Mouse (Mus musculus) E14TG2a.4 (cell line): ENCODE data around the gene Ankrd28.
"Not testable (repeated sequence)": the region's sequence is repeated elsewhere in the genome, so short reads cannot be mapped to it uniquely, and the experiment has no call there.

ENCODE experiments used
- H3K27me3 ChIP-seq: 2 replicates; pipeline ENCODE4 v1.6.1; 2014; ENCODE audit warnings: low read length, control low read depth; ENCODE audit not compliant: insufficient read depth
- H3K36me3 ChIP-seq: 2 replicates; pipeline ENCODE4 v1.6.1; 2014; ENCODE audit warnings: low read length, control low read depth; ENCODE audit not compliant: insufficient read depth
- H3K4me1 ChIP-seq: replicated peaks from 2 replicates; pipeline ENCODE4 v1.6.1; 2014; ENCODE audit warnings: low read depth, low read length, control low read depth
- H3K4me3 ChIP-seq: replicated peaks from 2 replicates; pipeline ENCODE4 v1.5.1; 2014; ENCODE audit warnings: mild to moderate bottlenecking, low read length
- H3K9me3 ChIP-seq: 2 replicates; pipeline ENCODE4 v1.6.1; 2014; ENCODE audit warnings: low read length, control low read depth
- CTCF ChIP-seq: conservative IDR thresholded peaks from 2 replicates; pipeline ENCODE4 v1.5.1; 2014; ENCODE audit warnings: low read length
- NANOG ChIP-seq: IDR thresholded peaks from 2 replicates; pipeline ENCODE4 v1.6.1; 2014; ENCODE audit warnings: borderline replicate concordance, low read length, mixed read lengths
- POU5F1 ChIP-seq: IDR thresholded peaks from 2 replicates; pipeline ENCODE4 v1.6.1; 2014; ENCODE audit warnings: low read length, borderline replicate concordance

Gene Ankrd28

GRCm38 (mm10) chr14:31830571-31831369 is at the start of gene Ankrd28:
Gene Ankrd28, minus strand, starts transcription at chr14:31830651.
- no peak for TF ChIP-seq CTCF
- TF ChIP-seq POU5F1, result no peak
- H3K9me3 ChIP-seq, result no peaks in the 10 kb centered on the region
- peaks cover 48% of the 10 kb centered on the region for H3K4me1 ChIP-seq
- H3K4me3 ChIP-seq, result peak within 1 kb of the TSS; percentile 92
- H3K27me3 ChIP-seq, result no peaks in the 10 kb centered on the region
- H3K36me3 ChIP-seq, result no peaks in the 10 kb centered on the region

DNA sequence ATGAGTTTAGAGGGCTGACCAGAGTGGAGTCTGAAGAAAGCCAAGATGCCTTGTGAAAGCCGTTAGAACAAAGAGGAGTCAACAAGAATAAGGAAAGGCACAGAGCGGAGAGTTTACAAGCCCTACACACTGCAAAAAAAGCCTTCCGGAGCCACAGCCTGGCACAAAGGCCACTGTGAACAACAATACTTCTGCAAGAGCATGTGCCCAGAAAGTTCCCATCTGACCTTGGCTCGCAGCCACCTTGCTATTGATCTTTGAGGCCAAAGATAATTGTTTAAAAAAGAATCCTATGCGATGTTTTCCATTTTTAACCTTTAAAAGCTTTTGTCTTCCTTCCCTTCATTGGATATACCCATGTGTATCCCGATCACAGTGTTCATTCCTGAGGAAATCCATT is 49.0 kb upstream of the Ankrd28 start:
- no peak overlapping the region for H3K4me3 ChIP-seq
- H3K36me3 ChIP-seq, result no peaks in the 10 kb centered on the region
- H3K9me3 ChIP-seq, result peaks cover 4% of the 10 kb centered on the region; the same call in 1 of the 2 replicates
- H3K27me3 ChIP-seq, result no peaks in the 10 kb centered on the region
- no peaks in the 10 kb centered on the region for H3K4me1 ChIP-seq
- TF ChIP-seq CTCF (no peak), NANOG (no peak), POU5F1 (no peak)

GRCm38 (mm10) chr14:31872130-31872529 is 41.7 kb upstream of the Ankrd28 start:
- no peaks in the 10 kb centered on the region for H3K4me1 ChIP-seq
- H3K27me3 ChIP-seq, result no peaks in the 10 kb centered on the region
- no peak overlapping the region for H3K4me3 ChIP-seq
- peaks cover 12% of the 10 kb centered on the region for H3K9me3 ChIP-seq
- no peaks in the 10 kb centered on the region for H3K36me3 ChIP-seq
- TF ChIP-seq CTCF, result no peak
- TF ChIP-seq POU5F1, result no peak
- TF ChIP-seq NANOG, result no peak

GRCm38 (mm10) chr14:31870436-31870835 is 40.0 kb upstream of the Ankrd28 start:
- Histone ChIP-seq H3K27me3 (no peaks in the 10 kb centered on the region), H3K4me1 (no peaks in the 10 kb centered on the region), H3K36me3 (no peaks in the 10 kb centered on the region), H3K4me3 (no peak overlapping the region), H3K9me3 (peaks cover 28% of the 10 kb centered on the region)
- no peak for TF ChIP-seq POU5F1
- TF ChIP-seq CTCF, result no peak

GRCm38 (mm10) chr14:31868591-31868990 is 38.1 kb upstream of the Ankrd28 start:
- Histone ChIP-seq H3K9me3 (peaks cover 47% of the 10 kb centered on the region), H3K36me3 (no peaks in the 10 kb centered on the region), H3K4me3 (no peak overlapping the region), H3K4me1 (no peaks in the 10 kb centered on the region), H3K27me3 (no peaks in the 10 kb centered on the region)
- no peak for TF ChIP-seq POU5F1
- TF ChIP-seq NANOG, result no peak
- TF ChIP-seq CTCF, result no peak

DNA sequence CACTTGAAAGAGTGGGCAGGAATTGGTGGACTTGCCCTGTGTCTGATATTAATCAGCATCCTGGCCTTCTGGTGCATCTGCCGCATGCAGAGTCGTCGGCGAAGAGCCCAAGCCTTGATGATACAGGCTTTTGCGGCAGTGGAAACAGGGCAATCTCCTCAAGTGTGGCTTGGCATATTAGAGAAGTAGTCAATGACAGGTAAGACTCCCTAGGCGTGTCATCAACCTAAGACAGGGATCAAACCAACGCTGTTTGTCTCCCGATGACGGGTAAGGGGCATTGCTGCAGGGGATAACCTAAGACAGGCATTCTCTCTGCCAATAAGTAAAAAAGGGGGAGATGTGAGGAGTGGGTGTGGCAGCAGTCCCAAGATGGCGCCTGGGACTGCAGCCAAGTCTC is 35.9 kb upstream of the Ankrd28 start:
- H3K9me3 ChIP-seq, result peaks cover 68% of the 10 kb centered on the region
- not testable (repeated sequence) for H3K4me1 ChIP-seq, H3K27me3 ChIP-seq, H3K4me3 ChIP-seq, H3K36me3 ChIP-seq

DNA sequence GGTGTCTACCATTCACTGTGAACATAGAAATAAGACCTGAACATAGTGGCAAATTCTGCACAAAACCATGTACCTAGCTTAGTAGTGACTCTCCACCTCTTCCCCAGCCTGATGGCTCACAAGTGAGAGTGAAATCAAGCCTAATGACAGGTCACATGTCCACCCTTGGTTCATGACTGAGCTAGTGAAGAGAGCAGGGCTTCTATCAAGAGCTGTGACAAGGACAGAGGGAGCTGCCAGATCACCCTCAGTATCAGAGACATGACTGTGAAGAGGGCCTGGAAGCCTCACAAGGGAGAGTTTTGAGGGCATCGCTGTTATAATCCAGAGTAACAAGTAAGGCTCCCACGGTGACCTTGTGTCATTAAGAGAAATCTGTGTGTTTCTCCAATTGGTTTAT is 28.2 kb upstream of the Ankrd28 start:
- Histone ChIP-seq H3K4me3 (no peak overlapping the region), H3K4me1 (peaks cover 13% of the 10 kb centered on the region), H3K9me3 (peaks cover 27% of the 10 kb centered on the region), H3K27me3 (no peaks in the 10 kb centered on the region), H3K36me3 (no peaks in the 10 kb centered on the region)
- TF ChIP-seq CTCF, result no peak
- TF ChIP-seq NANOG, result no peak
- TF ChIP-seq POU5F1, result no peak

- Histone ChIP-seq H3K36me3 (no peaks in the 10 kb centered on the region), H3K4me1 (peaks cover 13% of the 10 kb centered on the region), H3K4me3 (no peak overlapping the region), H3K27me3 (no peaks in the 10 kb centered on the region), H3K9me3 (peaks cover 14% of the 10 kb centered on the region)
- TF ChIP-seq CTCF, result no peak
- TF ChIP-seq POU5F1, result no peak
- no peak for TF ChIP-seq NANOG
Measured at GRCm38 (mm10) chr14:31857096-31857975, 26.9 kb upstream of the Ankrd28 start.
